Mouse (Mus musculus): ENCODE measurements around the gene Matn3. TPM values are rescaled to one million over a fixed set of nuclear protein-coding genes. Genes with fewer than 3 reads are reported as not detected.
A peak's percentile ranks its signal among the peaks of the same experiment; 100 is the strongest.
"Not testable (repeated sequence)": the region's sequence is repeated elsewhere in the genome, so short reads cannot be mapped to it uniquely, and the experiment has no call there.

Matn3 gene
- total RNA-seq, 4 experiments from 2014 or later = 0.14 TPM; not detected in 3

DNA sequence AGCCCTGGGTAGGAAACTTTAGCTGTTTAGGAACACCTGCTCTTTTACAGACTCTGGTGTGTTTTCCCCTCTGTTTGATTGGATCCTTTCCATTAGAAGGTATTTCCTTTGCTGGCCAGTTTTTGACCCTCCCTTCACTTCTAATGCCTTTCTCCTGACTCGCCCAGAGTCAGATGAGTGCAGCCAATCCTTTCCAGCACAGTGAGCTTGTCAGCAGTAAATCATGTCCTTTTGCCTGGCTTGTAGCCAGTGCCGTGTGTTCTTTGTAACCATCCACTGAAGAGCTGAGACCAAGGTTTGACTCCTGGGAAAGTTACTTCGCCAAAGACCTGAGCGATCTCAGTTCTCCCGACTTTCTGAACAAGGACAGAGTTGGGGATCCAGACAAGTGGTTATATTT lies 12.4 kb upstream of the Matn3 start:
- DNase-seq (ENCODE audit: low spot score in 2 of 2) = no peak

DNA sequence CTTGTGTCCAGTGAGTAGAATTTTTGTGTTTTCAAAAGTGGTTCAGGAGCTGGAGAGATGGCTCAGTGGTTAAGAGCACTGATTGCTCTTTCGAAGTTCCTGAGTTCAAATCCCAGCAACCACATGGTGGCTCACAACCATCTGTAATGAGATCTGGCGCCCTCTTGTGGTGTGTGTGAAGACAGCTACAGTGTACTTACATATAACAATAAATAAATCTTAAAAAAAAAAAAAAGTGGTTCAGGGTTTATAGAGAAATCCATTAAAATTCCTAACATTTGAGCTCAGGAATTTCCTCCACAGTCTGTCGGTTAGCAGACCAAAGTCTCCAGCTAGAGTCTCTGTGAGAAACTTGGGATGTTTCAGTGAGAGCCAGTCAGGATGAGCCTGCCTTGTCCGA lies 11.5 kb upstream of the Matn3 start:
- not testable (repeated sequence) for DNase-seq (ENCODE audit: low spot score in 2 of 2)

DNA sequence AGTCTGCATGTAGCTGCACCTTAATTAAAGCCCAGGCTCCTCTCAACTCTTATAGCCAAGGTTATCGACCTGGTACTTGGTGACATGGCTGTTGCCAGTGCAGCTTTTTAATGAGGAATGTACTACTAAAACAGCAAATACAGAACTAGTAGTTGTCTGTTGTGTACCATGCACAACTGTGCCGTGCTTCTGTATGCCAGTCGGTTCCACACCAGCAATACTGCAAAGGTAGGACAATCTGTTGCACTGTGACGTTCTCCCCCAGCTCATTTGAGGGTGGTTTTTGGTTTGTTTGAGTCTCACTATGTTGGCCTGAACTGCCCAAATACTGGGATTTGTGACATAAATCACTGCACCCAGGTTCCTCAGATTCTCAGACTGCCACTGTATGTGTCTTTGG lies 8.2 kb upstream of the Matn3 start:
- DNase-seq (ENCODE audit: low spot score in 2 of 2) = no peak

DNA sequence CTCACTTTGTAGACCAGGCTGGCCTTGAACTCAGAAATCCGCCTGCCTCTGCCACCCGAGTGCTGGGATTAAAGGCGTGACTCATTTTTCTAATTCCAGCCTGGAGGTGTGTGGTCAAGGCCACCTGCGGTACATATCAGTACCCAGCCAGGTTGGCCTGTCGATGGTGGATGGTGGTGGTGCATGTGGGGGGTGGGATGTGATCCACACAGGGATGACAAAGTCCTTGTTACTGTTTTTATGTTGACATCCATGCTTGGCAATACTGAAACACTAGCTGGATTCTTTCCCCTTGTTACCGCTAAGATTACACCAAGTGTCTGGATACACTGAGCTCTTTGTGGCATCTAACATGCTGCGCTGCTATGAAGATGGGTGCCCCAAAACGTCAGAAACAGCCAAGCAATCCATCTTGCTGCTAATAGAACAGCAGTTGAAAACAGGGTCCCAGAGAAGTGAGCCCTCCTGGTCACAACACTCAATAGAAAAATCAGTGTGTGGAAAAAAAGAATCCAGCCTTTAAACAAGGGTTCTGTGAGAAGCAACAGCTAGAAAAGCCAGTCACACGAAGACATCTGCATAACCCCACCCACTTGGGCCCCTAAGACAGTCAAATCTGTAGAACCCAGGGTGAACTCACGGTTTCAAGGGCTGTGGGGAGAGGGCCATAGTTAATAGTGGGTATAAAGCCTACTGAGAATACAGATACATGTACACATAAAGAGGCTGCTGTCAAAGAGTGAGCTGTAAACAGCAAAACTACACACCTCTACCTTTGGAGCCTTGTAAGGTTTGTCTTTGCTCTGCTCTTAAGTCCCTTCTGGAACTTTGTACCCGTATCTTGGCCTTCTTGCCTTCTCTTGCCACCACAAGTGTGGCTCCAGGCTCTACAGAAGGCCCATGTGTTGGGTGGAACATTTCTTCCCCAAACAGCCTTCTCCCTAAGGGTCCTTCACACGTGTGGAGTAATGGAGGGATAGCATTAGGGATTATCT lies 7.4 kb upstream of the Matn3 start:
- no peak for DNase-seq (ENCODE audit: low spot score in 2 of 2)

DNA sequence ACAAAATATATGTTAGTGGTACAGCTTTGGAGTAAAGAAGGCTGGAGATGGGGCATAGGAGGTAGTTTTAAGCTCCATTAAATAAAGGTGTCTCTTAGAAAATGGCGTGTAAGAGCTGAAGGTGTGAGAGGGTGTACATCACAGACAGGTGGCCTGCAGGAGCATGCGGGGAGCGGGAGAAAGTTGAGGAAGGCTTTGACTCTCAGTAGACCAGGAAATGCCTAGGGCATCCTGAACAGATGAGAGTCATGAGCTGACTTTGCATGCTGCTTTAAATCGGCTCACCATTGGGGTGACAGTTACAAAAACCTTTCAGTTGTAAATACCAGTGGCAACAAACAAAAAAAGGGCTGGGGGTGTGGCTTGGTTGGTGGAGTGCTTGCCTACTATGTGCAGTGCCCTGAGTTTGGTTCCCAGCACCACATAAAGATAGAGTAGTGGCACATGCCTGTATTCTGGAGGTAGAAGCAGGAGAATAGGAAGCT lies 6.6 kb upstream of the Matn3 start:
- DNase-seq (ENCODE audit: low spot score in 2 of 2) = no peak

DNA sequence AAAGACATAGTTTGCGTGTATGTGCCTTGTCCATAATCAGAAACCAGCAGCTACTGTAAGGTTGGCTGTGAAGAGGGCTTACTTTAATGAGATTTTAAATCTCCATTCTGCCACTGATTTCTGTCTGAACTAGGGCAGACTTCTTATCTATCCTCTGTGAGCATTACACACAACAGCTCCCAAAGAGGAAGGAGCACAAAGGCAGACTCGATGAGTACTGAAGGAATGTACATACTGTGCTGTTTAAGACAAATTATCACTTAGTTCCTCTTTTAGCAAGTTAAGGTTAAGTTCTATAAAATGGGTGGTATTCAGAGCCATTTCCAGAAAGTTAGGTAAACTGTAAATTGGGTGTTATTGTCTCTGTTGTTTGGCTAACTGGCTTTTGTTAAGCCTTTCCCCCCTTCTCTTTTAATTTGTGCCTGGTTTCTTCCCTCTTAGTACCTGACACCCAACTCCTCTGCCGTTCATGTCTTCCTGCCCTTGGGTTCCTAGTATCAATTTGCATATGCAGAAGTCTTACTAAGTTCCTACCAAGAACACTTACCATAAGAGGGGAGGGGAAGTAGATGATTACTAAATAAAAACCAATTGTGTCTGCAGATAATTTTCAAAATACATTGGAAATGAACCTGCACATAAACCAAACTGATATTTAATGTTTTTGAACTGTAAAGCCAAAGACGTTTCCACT lies 5.9 kb upstream of the Matn3 start:
- DNase-seq (ENCODE audit: low spot score in 2 of 2) = no peak

DNA sequence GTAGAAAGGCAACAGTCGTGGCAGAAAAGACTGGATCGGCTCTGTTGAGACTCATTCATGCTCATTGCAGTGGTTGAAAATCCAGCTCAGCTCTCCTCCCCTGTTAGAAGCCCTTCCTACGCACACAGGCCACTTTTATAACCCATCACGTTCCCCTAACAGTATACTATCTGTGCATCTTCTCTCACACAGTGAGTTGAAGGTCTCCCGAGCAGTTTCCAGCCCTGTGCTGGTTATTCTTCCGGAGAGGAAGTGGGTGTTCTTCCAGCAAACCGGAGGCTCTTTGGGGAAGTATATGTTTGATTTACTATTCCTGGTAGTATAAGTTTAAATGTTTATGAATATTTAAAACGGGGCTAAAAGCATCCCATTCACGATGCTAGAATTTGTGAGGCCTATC lies 566 bp upstream of the Matn3 start:
- DNase-seq (ENCODE audit: low spot score in 2 of 2) = no peak

DNA sequence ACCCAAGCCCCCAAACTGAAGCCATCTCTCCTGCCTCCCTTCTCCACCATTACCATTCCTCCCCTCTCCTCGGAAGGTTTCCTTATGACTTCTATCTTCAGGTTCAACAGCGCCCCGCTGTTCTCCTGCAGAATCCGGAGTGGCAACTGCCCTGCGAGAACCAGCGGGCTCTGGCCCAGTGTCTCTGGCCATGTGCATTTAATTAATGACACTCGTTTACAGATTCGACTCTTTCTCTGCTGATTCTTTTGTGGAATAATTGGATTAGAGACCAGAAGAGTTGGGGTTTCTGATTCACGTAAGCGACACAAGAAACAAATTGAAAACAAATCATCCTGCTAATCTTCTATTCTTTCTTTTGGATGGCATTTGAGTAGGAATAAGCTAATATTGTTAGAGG lies 5.4 kb downstream of the Matn3 start:
- no peak for DNase-seq (ENCODE audit: low spot score in 2 of 2)

DNA sequence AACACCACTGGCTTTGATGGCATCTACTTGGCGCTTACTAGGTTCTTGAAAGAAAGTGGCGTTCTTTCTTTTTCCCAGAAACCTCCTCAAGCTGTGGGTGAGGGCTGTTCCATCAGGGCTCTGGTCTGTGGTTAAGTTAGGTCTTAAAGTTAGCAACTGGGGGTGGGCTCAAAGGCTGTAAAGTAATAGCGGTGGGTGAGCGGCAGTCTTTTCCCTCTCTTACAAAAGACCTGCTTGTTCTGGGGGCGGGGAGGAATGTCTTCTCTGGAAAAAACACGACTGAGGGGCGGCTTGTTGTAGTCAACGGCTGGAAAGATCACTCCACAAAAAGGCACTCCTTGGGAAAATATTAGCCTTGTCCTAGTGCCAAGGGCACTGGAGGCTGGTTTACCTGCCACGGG lies 6.4 kb downstream of the Matn3 start:
- DNase-seq (ENCODE audit: low spot score in 2 of 2) = no peak

DNA sequence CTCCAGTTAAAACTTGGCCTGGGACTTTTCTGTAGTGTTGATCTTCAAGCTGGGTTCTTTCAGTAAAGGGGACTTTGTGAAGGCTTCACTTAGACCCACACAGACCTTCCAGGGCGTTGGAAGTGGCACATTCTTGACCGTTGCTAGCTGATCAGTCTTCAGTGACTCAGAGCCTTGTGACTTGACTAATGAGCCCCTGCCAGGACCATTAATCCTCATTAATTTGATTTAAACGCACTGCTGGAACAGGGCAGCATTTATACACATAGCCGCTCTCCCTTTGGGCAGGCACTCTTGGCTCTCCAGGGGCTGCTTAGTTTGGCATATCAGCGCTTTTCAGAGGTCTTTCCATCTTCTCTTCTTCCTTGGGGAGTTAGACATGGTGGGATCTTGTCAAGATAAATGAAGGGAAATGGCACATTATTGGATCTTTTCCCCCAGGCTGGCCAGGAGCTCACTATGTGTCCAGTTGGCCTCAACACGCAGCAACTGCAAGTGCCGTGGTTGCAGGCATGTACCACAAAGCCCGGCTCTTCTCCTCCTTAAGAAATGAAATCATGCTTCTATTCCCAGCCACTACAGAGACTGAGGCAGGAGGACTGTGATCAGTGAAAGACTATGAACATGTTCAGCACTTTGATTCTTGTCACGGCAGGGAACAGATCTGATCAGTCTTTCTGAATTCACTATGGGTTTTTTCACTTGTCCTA lies 14.0 kb downstream of the Matn3 start:
- no peak for DNase-seq (ENCODE audit: low spot score in 2 of 2)

DNA sequence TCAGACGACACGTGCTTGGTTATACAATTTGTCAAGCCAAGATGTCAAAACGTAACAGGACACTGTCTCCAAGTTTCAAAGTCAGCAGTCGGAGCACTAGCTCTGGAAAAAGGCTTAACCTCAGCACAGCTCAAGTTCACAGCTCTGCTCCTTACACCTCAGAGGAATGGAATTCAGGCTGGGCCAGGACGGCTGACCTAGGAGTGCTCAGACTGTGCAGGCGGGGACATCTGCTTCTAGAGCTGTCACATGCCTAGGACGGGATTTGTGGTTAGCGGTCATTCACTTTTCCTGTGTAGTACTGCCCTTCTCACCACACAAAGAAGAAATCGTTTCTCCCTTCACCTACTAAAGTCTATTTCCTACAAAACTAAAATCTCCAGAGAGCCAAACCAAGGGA lies 22.1 kb downstream of the Matn3 start:
- DNase-seq (ENCODE audit: low spot score in 2 of 2) = no peak

DNA sequence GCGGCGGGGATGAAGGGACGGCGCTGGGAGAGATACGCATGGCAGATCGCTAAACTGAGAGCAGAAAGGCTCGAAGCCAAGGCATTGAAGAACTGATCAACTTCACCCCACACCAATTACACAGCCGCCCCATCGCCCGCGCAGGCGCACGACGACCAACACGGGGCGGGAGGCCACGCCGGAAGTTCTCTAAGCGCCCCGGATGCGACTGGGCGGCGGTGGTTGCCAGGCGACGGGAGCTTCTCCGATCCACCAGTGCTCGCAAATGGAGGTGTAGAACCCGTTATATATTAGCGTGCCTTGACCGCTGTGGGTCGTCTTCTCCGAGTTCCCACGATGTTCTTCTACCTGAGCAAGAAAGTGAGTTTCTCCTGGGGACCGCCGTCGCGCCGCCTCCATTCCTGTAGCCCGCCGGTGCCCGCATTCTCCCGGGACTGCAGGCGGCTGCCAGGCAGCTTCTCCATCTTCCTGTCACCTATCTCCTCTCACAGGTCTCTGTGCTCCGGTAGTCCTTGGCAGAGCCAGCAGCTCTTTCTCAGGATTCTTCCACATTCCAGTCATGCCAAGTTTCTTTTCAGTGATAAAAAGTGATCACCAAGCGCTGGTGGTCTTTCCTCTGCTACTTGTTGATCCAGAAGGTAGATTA lies 26.2 kb downstream of the Matn3 start, which contains the start of gene Wdr35:
Wdr35 (plus strand) TSS at position 73 of the 646 bp plus-strand sequence.
- peak; percentile 81 to 89 for DNase-seq (ENCODE audit: low spot score in 2 of 2)

DNA sequence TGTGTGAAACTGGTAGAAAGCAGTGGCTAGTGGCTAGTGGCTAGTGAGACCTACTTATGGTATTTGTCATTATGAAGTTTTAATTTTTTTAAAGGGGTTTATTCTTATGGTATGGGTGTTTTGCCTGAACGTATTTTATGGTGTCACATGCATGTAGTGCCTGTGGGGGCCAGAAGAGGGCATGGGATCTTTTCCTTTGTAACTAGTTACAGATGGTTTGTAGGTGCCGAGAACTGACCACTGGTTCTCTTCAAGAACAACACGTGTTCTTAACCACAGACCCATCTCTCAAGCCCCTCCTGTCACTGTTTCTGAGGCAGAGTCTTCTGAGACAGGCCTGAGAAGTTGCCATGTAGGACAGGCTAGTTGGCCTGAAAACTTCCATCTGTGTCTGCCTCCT lies 27.3 kb downstream of the Matn3 start:
- DNase-seq (ENCODE audit: low spot score in 2 of 2) = no peak

DNA sequence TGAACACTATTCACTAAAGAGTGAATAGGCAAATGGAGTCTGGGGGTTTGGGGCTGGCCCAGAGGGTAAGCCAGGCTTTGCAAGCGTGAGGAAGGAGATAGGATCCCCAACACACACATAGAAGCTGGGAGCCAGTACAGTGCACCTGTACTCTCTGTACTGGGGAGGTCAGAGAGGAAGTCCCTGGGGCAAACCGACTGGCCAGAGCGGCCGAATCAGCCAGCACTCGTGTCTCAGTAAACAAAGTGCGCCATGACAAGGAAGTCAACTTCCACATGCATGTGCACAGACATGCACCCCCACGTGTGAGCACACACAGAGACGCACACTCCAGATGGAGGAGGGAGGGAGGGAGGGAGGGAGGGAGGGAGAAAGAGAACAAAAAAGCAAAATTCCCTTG lies 45.5 kb downstream of the Matn3 start:
- DNase-seq (ENCODE audit: low spot score in 2 of 2) = no peak

DNA sequence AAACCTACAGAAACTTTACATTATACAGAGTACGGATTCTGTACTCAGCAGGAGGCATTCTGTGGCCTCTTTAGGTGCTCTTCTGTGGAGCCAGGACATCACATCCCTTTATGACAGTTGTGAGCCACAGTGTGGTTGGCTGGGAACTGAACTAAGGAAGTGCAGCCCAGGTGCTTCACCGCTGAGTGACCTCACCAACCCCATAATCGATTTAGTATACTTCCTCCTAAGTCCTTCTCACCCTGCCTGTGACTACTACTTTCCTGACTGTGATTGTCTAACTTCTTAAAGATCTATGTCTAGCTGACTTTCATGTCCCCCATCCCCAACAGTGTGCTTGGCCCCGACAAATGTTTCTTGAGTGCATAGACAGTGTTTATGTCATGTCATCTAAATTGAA lies 50.6 kb downstream of the Matn3 start:
- DNase-seq (ENCODE audit: low spot score in 2 of 2) = no peak

DNA sequence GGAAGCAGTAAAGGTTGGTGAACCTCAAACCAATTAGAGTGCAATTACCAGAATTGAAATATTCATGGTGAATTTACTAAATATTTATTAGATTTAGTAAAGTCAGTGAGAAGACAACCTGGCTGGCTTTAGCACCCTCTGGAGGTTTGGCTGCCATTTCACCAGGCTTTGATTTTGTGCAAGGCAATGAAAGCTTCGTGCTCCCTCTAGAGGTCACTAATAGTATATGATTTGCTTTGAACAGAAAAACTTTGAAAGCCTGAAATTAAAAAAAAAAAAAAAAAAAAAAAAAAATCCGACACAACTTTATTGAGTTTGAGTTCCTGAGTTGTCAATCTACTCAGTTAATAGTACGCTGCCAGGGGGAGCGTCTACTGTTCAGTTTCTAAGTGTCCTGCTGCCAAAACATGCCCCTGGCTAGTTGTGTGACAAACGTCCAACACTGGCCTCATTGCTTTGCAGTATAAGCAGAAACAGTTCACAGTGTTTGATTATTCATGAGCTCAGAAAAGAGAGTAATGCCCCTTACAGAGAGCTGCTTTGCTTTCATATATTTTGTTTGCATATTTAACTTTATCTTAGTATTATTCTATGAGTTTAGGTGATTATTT lies 54.4 kb downstream of the Matn3 start:
- peak in 1 of 2 experiments; percentile 32 for DNase-seq (ENCODE audit: low spot score in 2 of 2)

DNA sequence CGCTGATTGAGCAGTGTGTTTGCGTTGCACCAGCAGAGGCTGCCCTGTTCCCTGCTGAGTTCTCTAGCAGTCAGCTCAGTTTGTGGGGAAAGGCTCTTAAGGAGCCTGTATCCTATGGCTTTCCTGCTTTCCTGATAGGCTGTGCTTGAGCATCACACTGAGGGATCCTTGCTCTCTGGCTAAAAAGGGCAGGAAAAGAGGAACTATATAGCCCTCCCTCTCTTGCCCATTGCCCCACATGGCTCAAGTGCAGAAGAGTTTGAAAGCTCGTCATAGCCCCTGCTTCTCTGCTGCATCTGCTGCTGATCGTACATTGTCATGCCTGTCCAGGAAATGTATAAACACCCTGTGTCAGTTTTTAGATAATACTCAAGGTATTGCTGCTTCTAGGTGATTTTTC lies 59.4 kb downstream of the Matn3 start:
- no peak for DNase-seq (ENCODE audit: low spot score in 2 of 2)

DNA sequence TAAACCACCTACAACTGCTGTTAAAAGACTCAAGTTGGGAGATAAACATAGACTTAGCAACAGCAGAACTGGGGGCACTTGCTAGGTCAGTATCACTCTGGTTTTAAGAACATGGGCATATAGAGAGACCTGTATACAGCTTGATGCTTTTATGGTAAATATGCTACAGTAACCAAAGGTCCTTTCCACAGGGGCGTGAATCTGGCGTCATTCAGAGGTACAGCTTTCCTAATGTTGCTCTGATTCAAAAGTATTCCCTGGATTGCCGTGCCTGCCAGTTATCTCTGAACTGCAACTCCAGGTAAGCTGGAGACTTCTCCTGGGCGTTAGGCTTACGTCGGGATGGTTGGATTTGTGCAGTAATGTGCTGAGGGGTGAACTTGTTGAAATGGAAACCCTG lies 60.1 kb downstream of the Matn3 start:
- DNase-seq (ENCODE audit: low spot score in 2 of 2) = no peak

DNA sequence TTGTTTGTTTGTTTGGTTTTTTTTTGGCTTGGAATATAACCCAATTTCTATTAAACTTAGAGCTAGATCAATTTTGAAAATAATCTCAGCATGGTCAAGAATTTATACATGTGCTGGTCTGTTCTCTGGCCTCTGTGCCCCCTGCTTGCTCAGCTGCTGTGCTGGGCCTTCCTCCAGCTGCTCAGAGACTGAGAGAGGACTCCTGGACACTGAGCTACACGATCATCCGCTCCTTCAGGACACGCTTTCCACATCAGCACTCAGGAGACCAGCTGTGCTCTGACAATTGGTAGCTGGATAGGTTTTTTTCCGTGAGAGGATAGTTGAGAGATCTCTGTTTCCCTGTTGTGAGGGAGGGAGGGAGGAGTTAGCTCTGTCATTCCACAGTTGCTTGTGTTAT lies 62.6 kb downstream of the Matn3 start:
- DNase-seq (ENCODE audit: low spot score in 2 of 2) = no peak

DNA sequence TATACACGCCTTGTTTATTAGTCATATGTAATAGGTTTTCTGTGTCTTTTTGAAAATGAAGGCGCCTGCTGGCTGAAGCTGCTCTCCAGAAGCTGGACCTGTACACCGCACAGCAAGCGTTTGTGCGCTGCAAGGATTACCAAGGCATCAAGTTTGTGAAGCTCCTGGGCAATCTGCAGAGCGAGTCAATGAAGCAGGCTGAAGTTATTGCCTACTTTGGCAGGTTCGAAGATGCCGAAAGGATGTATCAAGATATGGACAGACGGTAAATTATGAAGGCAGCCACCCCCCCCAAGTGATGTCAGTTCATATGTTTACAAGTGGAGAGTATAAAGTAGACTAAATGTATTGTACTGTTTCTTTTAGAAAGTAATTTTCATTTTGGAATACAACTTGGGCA lies 68.6 kb downstream of the Matn3 start:
- DNase-seq (ENCODE audit: low spot score in 2 of 2) = no peak

DNA sequence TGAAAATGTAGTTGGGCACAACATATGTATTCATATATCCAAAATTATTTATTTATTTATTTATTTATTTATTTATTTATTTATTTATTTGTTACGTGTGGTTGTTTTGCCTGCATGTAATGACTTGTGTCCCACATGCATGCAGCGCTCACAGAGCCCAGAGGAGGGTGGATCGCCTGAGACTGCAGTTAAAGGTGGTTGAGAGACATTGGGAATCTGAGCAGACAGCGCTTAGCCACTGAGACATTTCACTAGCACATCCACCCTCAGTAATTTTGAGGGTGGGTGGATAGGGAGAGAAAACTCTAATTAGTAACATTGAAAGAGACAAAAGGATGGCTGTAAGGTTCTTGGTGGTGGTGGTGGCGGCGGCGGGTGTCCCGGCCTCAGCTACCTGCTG lies 72.7 kb downstream of the Matn3 start:
- DNase-seq (ENCODE audit: low spot score in 2 of 2) = no peak

All from left cerebral cortex, adult 8-10 months (tissue).